Mouse (Mus musculus) mouse embryonic stem cell (cell line): ENCODE measurements around the gene Taf1b.

Experiments used
- in situ Hi-C, 2 experiments: fragments of 300-500 bp; cut with MboI; formaldehyde crosslinking; loops; 1 replicate in 1 of 2; 3 replicates in 1 of 2; pipeline ENCODE4 v1.14.3; 2019 to 2020; ENCODE audit warnings: low sequenced_read_pairs in 2 of 2, low pct_unique_long_range_greater_than_20kb in 1 of 2, mixed read lengths in 1 of 2; ENCODE audit not compliant: unreplicated experiment in 1 of 2

Gene Taf1b

GRCm38 (mm10) chr12:24592055-24592454, 93.9 kb downstream of the Taf1b start:
- in situ Hi-C loops: loop anchor here (10.0 kb wide), 2 partner anchors 57 to 117 kb away; no protein-coding TSS in a partner anchor

DNA sequence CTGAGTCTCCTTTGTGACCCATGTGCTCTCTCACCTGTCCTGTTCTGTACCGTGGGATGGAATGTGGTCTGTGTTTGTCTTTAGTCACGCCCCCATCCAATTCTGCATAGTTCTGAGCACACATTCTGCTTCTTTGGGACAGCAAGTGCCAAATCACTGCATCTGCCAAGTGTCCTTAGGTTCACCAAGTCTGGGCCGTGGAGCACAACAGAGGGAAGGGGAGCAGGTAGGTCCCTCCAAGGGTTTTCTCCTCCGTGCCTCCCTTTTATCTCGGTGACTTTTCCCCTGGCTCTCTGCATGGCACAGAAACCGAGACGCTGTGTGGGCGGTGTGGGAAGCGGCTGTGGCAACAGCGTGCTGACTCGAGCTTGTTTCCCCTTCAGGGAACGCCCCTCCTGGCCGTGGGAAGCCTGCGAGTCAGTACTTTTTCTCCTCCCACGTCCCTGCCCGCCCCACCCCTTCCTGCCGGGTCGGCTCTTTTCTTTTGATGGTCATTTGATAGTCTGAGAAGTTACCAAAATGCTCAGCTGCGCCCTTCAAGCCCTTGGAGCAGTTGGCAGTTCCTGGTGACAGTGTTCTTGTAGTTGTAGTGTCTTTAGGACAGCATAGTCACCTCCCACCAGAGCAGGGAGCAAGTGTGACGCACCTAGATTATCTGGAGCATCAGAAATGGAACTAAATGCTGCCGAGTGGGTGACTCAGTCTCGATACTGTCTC, 95.0 kb downstream of the Taf1b start:
- in situ Hi-C loops: loop anchor here (10.0 kb wide), 2 partner anchors 58 to 118 kb away; no protein-coding TSS in a partner anchor

- in situ Hi-C loops: loop anchor here (10.0 kb wide), 2 partner anchors 63 to 123 kb away; no protein-coding TSS in a partner anchor
Measured at GRCm38 (mm10) chr12:24597376-24597775, 99.2 kb downstream of the Taf1b start.

GRCm38 (mm10) chr12:24599366-24599895, 101.3 kb downstream of the Taf1b start:
- in situ Hi-C loops: loop anchor here (10.0 kb wide), 2 partner anchors 65 to 125 kb away; no protein-coding TSS in a partner anchor

GRCm38 (mm10) chr12:24600074-24600473, 101.9 kb downstream of the Taf1b start:
- in situ Hi-C loops: loop anchor here in 1 of 2 experiments (5.0 kb wide), 1 partner anchor 97 kb away; no protein-coding TSS in a partner anchor

GRCm38 (mm10) chr12:24600806-24601205, 102.6 kb downstream of the Taf1b start:
- in situ Hi-C loops: loop anchor here in 1 of 2 experiments (5.0 kb wide), 1 partner anchor 96 kb away; no protein-coding TSS in a partner anchor

GRCm38 (mm10) chr12:24603266-24603665, 105.1 kb downstream of the Taf1b start:
- in situ Hi-C loops: loop anchor here in 1 of 2 experiments (5.0 kb wide), 1 partner anchor 94 kb away; no protein-coding TSS in a partner anchor

GRCm38 (mm10) chr12:24606166-24606565, 108.0 kb downstream of the Taf1b start:
- in situ Hi-C loops: loop anchor here in 1 of 2 experiments (5.0 kb wide), 1 partner anchor 91 kb away; no protein-coding TSS in a partner anchor
